22 mouse cellular contexts compared by ENCODE assay signal in the genomic region with DNA sequence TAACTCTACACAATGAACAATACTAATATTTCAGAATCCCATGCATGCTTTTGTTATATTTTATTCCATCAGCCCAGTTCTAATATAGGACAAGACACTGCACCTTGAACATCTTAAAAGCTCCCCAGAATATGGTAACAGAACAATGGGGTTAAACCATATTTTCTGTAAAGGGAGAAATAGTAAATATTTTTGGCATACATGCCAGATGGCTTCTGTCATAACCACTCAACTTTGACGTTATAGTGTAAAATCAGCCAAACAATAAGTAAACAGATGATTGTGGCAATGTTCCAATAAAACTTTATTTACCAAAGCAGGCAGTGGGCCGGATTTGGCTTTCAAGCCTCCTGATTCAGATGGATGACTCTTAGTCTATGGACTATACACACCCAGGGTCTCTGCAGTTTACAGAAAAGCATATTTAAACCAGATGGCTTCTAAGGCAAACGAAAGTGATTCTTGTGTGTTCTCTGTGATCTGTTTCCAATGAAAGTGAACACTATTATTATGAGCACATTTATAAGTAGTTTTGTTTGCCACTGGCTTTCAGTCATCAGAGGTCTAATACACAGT.
DNase-seq lines count a peak whose midpoint lies in the region; ATAC-seq and TF ChIP-seq lines count a peak whose summit lies in the region.
"Had no signal": no experiment of that assay in that cellular context is flagged by ENCODE, and none has a peak within 500 bp of the region (broad histone marks: within the 10 kb centered on the region; RNA-seq: fewer than 3 reads in every experiment).

No protein-coding gene starts in this region.

- H3K36me3 ChIP-seq in embryonic facial prominence, embryonic 14.5 days (ENCODE audit: control insufficient read depth, insufficient read depth, low read length) = no peaks in the 10 kb centered on the region
- H3K36me3 ChIP-seq in embryonic facial prominence, embryonic 10.5 days (replicated peaks) = no peaks in the 10 kb centered on the region
- H3K36me3 ChIP-seq in liver, adult 2 months (ENCODE audit: control insufficient read depth, insufficient read depth, low read length) = no peaks in the 10 kb centered on the region
- H3K36me3 ChIP-seq in liver, embryonic 11.5 days (ENCODE audit: control insufficient read depth, insufficient read depth, low read length) = no peaks in the 10 kb centered on the region
- no peaks in the 10 kb centered on the region for H3K36me3 ChIP-seq in lung, postnatal 0 days (ENCODE audit: insufficient read depth, low read length)
- H3K36me3 ChIP-seq: embryonic facial prominence, embryonic 13.5 days; heart, embryonic 10.5 days; hindbrain, embryonic 12.5 days had no signal

- WGBS in embryonic facial prominence, embryonic 14.5 days = 41% methylated on average over 3 of the region's 3 CpGs
- WGBS in embryonic facial prominence, embryonic 10.5 days = 77% methylated on average over 3 of the region's 3 CpGs
- WGBS in liver, adult 2 months = 38% methylated on average over 3 of the region's 3 CpGs
- WGBS in liver, embryonic 11.5 days = 75% methylated on average over 3 of the region's 3 CpGs
- 42% methylated on average over 3 of the region's 3 CpGs for WGBS in lung, postnatal 0 days

- H3K4me3 ChIP-seq in embryonic facial prominence, embryonic 14.5 days (ENCODE audit: low read depth, low read length) = no peak overlapping the region
- no peak overlapping the region for H3K4me3 ChIP-seq in embryonic facial prominence, embryonic 10.5 days
- H3K4me3 ChIP-seq in liver, adult 2 months (ENCODE audit: insufficient read depth, low read depth, low read length) = no peak overlapping the region
- H3K4me3 ChIP-seq in liver, embryonic 11.5 days (ENCODE audit: low read depth, low read length) = no peak overlapping the region
- no peak overlapping the region for H3K4me3 ChIP-seq in lung, postnatal 0 days (ENCODE audit: low read depth, low read length)
- H3K4me3 ChIP-seq: embryonic facial prominence, embryonic 13.5 days; forebrain, embryonic 13.5 days; heart, embryonic 10.5 days; hindbrain, embryonic 12.5 days had no signal

- no peak for TF ChIP-seq EP300 in lung, postnatal 0 days (IDR thresholded peaks at IDR 0.05)

- H3K4me2 ChIP-seq in embryonic facial prominence, embryonic 14.5 days (ENCODE audit: low read depth, low read length) = no peak overlapping the region
- H3K4me2 ChIP-seq in liver, embryonic 11.5 days = no peak overlapping the region
- H3K4me2 ChIP-seq in lung, postnatal 0 days (replicated peaks; ENCODE audit: low read depth, low read length) = no peak overlapping the region
- H3K4me2 ChIP-seq: embryonic facial prominence, embryonic 13.5 days; forebrain, embryonic 13.5 days; hindbrain, embryonic 12.5 days had no signal

- TF ChIP-seq CTCF in liver, adult 2 months (IDR thresholded peaks at IDR 0.05; ENCODE audit: low read depth, low read length) = no peak
- TF ChIP-seq CTCF in lung, postnatal 0 days (IDR thresholded peaks at IDR 0.05) = no peak

- H3K27me3 ChIP-seq in embryonic facial prominence, embryonic 14.5 days (replicated peaks; ENCODE audit: control insufficient read depth, insufficient read depth, low read length) = no peaks in the 10 kb centered on the region
- H3K27me3 ChIP-seq in embryonic facial prominence, embryonic 10.5 days (replicated peaks; ENCODE audit: low read depth, poor library complexity, severe bottlenecking) = no peaks in the 10 kb centered on the region
- H3K27me3 ChIP-seq in liver, adult 2 months (ENCODE audit: control insufficient read depth, insufficient read depth, low read length) = no peaks in the 10 kb centered on the region
- no peaks in the 10 kb centered on the region for H3K27me3 ChIP-seq in liver, embryonic 11.5 days (replicated peaks; ENCODE audit: control insufficient read depth, insufficient read depth, low read length)
- H3K27me3 ChIP-seq in lung, postnatal 0 days (replicated peaks; ENCODE audit: insufficient read depth, low read length) = no peaks in the 10 kb centered on the region
- H3K27me3 ChIP-seq: CH12.LX; embryonic facial prominence, embryonic 13.5 days; forebrain, embryonic 13.5 days; hindbrain, embryonic 12.5 days; Patski had no signal

- ATAC-seq in embryonic facial prominence, embryonic 14.5 days (ENCODE audit: low read depth) = no peak
- no peak for ATAC-seq in liver, embryonic 11.5 days (replicated peaks; ENCODE audit: low FRiP score)
- ATAC-seq in lung, postnatal 0 days = peak; percentile 28; the same call in 1 of the 2 replicates
- ATAC-seq: activated CD4-positive, CD25-positive, alpha-beta regulatory T cell, adult 4 months; forebrain, embryonic 13.5 days; hindbrain, embryonic 16.5 days; Patski had no signal

- TF ChIP-seq POLR2A in liver, adult 2 months (IDR thresholded peaks at IDR 0.05; ENCODE audit: extremely low read depth, insufficient read depth, low read length) = no peak

- no peaks in the 10 kb centered on the region for H3K79me2 ChIP-seq in liver, adult 2 months (ENCODE audit: control insufficient read depth, insufficient read depth, low read length)

- no peaks in the 10 kb centered on the region for H3K4me1 ChIP-seq in embryonic facial prominence, embryonic 14.5 days (ENCODE audit: control insufficient read depth, insufficient read depth, low read length)
- H3K4me1 ChIP-seq in embryonic facial prominence, embryonic 10.5 days = no peaks in the 10 kb centered on the region
- H3K4me1 ChIP-seq in liver, adult 2 months (ENCODE audit: control insufficient read depth, insufficient read depth, low read length) = no peaks in the 10 kb centered on the region
- H3K4me1 ChIP-seq in liver, embryonic 11.5 days (replicated peaks; ENCODE audit: control insufficient read depth, insufficient read depth, low read length) = no peaks in the 10 kb centered on the region
- no peaks in the 10 kb centered on the region for H3K4me1 ChIP-seq in lung, postnatal 0 days (ENCODE audit: insufficient read depth, low read depth, low read length)
- H3K4me1 ChIP-seq: embryonic facial prominence, embryonic 13.5 days; forebrain, embryonic 13.5 days; heart, embryonic 10.5 days; hindbrain, embryonic 12.5 days had no signal

- no peaks in the 10 kb centered on the region for H3K9me3 ChIP-seq in embryonic facial prominence, embryonic 14.5 days (ENCODE audit: control insufficient read depth, low read length)
- no peaks in the 10 kb centered on the region for H3K9me3 ChIP-seq in embryonic facial prominence, embryonic 10.5 days
- H3K9me3 ChIP-seq in liver, embryonic 11.5 days (ENCODE audit: control insufficient read depth, low read length) = no peaks in the 10 kb centered on the region
- no peaks in the 10 kb centered on the region for H3K9me3 ChIP-seq in lung, postnatal 0 days (ENCODE audit: low read length)
- H3K9me3 ChIP-seq: embryonic facial prominence, embryonic 13.5 days; forebrain, embryonic 13.5 days; heart, embryonic 10.5 days; hindbrain, embryonic 12.5 days had no signal

- no peak overlapping the region for H3K9ac ChIP-seq in embryonic facial prominence, embryonic 14.5 days (ENCODE audit: low read depth, low read length)
- H3K9ac ChIP-seq in liver, adult 2 months (ENCODE audit: low read depth, low read length) = no peak overlapping the region
- H3K9ac ChIP-seq in liver, embryonic 11.5 days (ENCODE audit: low read depth, low read length) = no peak overlapping the region
- no peak overlapping the region for H3K9ac ChIP-seq in lung, postnatal 0 days (replicated peaks; ENCODE audit: low read depth)
- H3K9ac ChIP-seq: embryonic facial prominence, embryonic 13.5 days; forebrain, embryonic 13.5 days; hindbrain, embryonic 12.5 days had no signal

- peak; percentile 78 for DNase-seq in embryonic facial prominence, embryonic 14.5 days (ENCODE audit: low spot score)
- DNase-seq in embryonic facial prominence, embryonic 10.5 days (ENCODE audit: low spot score) = no peak
- peak; percentile 2 for DNase-seq in liver, adult 2 months (ENCODE audit: extremely low read depth, low read depth, low spot score)
- DNase-seq in liver, embryonic 11.5 days (ENCODE audit: low spot score) = no peak
- DNase-seq in lung, postnatal 0 days (ENCODE audit: low spot score) = peak; percentile 18
- no peak for DNase-seq in lung, adult 18-20 months
- DNase-seq in gastrocnemius, postnatal 4 days (ENCODE audit: low spot score in 2 of 2) = no peak
- DNase-seq: adrenal gland, postnatal 14 days; cerebellum, adult 18-20 months; cerebellum, postnatal 14 days; gastrocnemius, postnatal 36 days; heart, adult 18-20 months; heart, postnatal 10 days; heart, postnatal 4 days had no signal

- no peak overlapping the region for H3K27ac ChIP-seq in embryonic facial prominence, embryonic 14.5 days (replicated peaks; ENCODE audit: low read depth, low read length)
- H3K27ac ChIP-seq in embryonic facial prominence, embryonic 10.5 days (replicated peaks) = no peak overlapping the region
- H3K27ac ChIP-seq in liver, adult 2 months (replicated peaks; ENCODE audit: insufficient read depth, low read depth, low read length) = no peak overlapping the region
- no peak overlapping the region for H3K27ac ChIP-seq in liver, embryonic 11.5 days (ENCODE audit: low read depth, low read length)
- H3K27ac ChIP-seq in lung, postnatal 0 days (ENCODE audit: low read length) = no peak overlapping the region
- H3K27ac ChIP-seq: embryonic facial prominence, embryonic 13.5 days; forebrain, embryonic 13.5 days; heart, embryonic 10.5 days; hindbrain, embryonic 12.5 days had no signal

Comparison
In these comparisons a context has a peak if more than half of its experiments do, and no peak if none do; other contexts are left out.
1. DNase-seq: peak in embryonic facial prominence, embryonic 14.5 days (single experiment), liver, adult 2 months (single experiment) and lung, postnatal 0 days (single experiment); none in embryonic facial prominence, embryonic 10.5 days (single experiment), liver, embryonic 11.5 days (single experiment), lung, adult 18-20 months (0 of 2) and gastrocnemius, postnatal 4 days (0 of 2).